Mouse (Mus musculus): ENCODE data around the gene Esrrg. TPM values are rescaled to one million over a fixed set of nuclear protein-coding genes. Genes with fewer than 3 reads are reported as not detected.

Esrrg gene
- polyA plus RNA-seq, 1 experiment from 2014 or later, result 8.1 TPM

GRCm38 (mm10) chr1:188080261-188080875 is 471.8 kb downstream of the Esrrg start:
- no peaks in the 10 kb centered on the region for H3K9me3 ChIP-seq
- H3K27ac ChIP-seq (replicated peaks), result no peak overlapping the region
- no peak overlapping the region for H3K4me2 ChIP-seq (replicated peaks)
- H3K36me3 ChIP-seq, result no peaks in the 10 kb centered on the region
- WGBS, result 51% methylated on average over 12 of the region's 12 CpGs
- H3K4me3 ChIP-seq, result no peak overlapping the region
- H3K9ac ChIP-seq (replicated peaks), result no peak overlapping the region
- no peak for ATAC-seq (ENCODE audit: low FRiP score, low read depth)
- no peaks in the 10 kb centered on the region for H3K27me3 ChIP-seq
- peaks cover 30% of the 10 kb centered on the region for H3K4me1 ChIP-seq

DNA sequence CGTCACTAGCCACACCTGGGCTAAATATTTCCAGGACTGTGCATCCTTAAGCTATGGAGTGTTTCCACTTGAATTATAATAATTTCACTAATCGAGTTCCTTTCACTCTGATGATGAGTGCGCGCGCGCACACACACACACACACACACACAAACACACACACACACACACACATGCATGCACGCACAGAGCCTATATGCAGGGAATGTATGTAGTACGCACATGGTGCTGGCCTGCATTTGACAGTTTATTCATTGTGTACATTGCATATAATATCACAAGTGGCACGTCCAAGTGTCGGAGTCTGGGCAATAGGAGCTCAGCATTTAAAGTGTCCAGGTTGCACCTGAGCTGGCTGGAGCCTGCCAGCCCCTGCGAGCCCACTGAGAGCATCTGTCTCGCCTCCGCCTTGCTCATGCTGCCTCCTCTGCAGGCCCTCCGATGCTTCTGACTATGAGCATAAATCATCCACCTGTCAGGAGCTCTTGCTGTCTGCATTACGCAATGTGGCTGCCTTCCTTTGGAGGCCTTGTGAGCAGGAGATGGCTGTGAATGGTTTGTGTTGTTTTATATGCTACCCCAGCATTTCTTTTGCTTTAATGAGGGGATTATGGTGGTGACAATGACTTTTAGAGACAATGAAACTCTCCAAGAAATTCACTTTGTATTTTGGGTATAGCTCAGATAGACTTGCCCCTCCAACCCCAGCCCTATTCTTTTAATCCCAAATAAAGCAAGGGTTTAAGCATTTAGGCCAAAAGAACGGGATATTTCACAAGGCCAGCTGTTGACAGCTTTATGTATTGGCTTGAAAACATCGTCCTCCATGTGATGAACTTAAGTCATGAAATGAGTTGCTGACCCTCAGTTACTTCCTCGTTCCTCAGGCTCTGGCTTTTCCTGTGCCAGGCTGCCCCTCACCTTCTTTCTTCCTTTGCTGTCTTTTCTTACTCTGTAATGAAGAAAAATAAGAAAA is 474.4 kb downstream of the Esrrg start:
- Histone ChIP-seq H3K27me3 (no peaks in the 10 kb centered on the region), H3K9ac (replicated peaks) (no peak overlapping the region), H3K27ac (replicated peaks) (no peak overlapping the region), H3K4me2 (replicated peaks) (no peak overlapping the region), H3K36me3 (no peaks in the 10 kb centered on the region), H3K4me3 (no peak overlapping the region), H3K4me1 (peaks cover 41% of the 10 kb centered on the region), H3K9me3 (no peaks in the 10 kb centered on the region)
- peak; percentile 27; the same call in 1 of the 2 replicates for ATAC-seq (ENCODE audit: low FRiP score, low read depth)
- WGBS, result 67% methylated on average over 18 of the region's 18 CpGs

- ATAC-seq (ENCODE audit: low FRiP score, low read depth), result peak; percentile 76; the same call in 1 of the 2 replicates
- Histone ChIP-seq H3K9me3 (no peaks in the 10 kb centered on the region), H3K27ac (replicated peaks) (no peak overlapping the region), H3K36me3 (no peaks in the 10 kb centered on the region), H3K27me3 (no peaks in the 10 kb centered on the region), H3K9ac (replicated peaks) (no peak overlapping the region), H3K4me2 (replicated peaks) (no peak overlapping the region), H3K4me3 (no peak overlapping the region), H3K4me1 (peaks cover 41% of the 10 kb centered on the region)
- WGBS, result 53% methylated on average over 13 of the region's 13 CpGs
Measured at GRCm38 (mm10) chr1:188085116-188085879, 476.7 kb downstream of the Esrrg start.

DNA sequence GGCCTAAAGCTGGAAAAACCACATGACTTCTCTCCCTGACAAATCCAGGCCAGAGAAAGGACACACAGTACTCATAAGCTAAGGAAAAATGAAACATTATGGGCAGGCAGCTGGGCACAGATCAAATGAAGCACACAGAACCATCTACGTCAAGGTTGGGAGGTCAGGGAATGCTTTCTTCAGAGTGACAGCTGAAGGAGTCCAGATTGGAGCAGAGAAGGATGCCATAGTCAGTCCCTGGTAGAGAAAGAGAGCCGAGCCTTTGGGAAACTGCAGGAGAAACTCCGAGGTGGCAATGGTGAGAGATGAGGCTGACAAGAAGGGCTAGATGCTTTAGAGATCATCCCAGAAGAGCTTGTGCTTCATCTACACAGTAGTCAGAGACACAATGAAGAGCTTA is 485.1 kb downstream of the Esrrg start:
- Histone ChIP-seq H3K27ac (replicated peaks) (no peak overlapping the region), H3K4me1 (no peaks in the 10 kb centered on the region), H3K27me3 (no peaks in the 10 kb centered on the region), H3K36me3 (no peaks in the 10 kb centered on the region), H3K4me2 (replicated peaks) (no peak overlapping the region), H3K9me3 (no peaks in the 10 kb centered on the region), H3K9ac (replicated peaks) (no peak overlapping the region), H3K4me3 (no peak overlapping the region)
- 81% methylated on average over 3 of the region's 3 CpGs for WGBS
- no peak for ATAC-seq (ENCODE audit: low FRiP score, low read depth)

DNA sequence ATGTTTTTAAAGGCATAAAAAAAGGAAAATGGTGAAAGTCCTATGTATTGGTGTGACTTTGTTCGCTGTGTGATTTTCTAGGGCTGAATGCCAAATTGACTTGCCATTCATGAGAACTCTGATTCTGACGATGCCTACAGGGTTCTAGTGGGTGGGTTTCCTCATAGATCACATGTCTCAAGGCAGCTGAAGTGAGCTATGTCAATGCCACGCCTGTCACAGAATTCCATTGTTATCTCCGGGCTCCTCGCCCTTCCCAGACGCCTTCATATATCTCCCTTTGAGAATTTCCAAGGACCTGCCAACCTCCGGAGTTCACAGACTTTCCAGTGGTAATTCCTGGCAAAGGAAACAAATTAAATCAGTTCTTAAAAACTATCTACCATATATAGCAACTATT is 493.2 kb downstream of the Esrrg start:
- no peak overlapping the region for H3K27ac ChIP-seq (replicated peaks)
- no peaks in the 10 kb centered on the region for H3K9me3 ChIP-seq
- no peak for ATAC-seq (ENCODE audit: low FRiP score, low read depth)
- 67% methylated on average over 7 of the region's 7 CpGs for WGBS
- no peaks in the 10 kb centered on the region for H3K36me3 ChIP-seq
- no peak overlapping the region for H3K4me2 ChIP-seq (replicated peaks)
- peaks cover 10% of the 10 kb centered on the region for H3K27me3 ChIP-seq
- H3K4me3 ChIP-seq, result no peak overlapping the region
- H3K9ac ChIP-seq (replicated peaks), result no peak overlapping the region
- H3K4me1 ChIP-seq, result peaks cover 11% of the 10 kb centered on the region; the same call in 1 of the 2 replicates

- ATAC-seq (ENCODE audit: low FRiP score, low read depth), result no peak
- no peak overlapping the region for H3K27ac ChIP-seq (replicated peaks)
- no peak overlapping the region for H3K9ac ChIP-seq (replicated peaks)
- H3K9me3 ChIP-seq, result no peaks in the 10 kb centered on the region
- H3K27me3 ChIP-seq, result peaks cover 14% of the 10 kb centered on the region
- H3K4me1 ChIP-seq, result peaks cover 11% of the 10 kb centered on the region; the same call in 1 of the 2 replicates
- WGBS, result 52% methylated on average over 3 of the region's 3 CpGs
- no peak overlapping the region for H3K4me3 ChIP-seq
- H3K36me3 ChIP-seq, result no peaks in the 10 kb centered on the region
- no peak overlapping the region for H3K4me2 ChIP-seq (replicated peaks)
Measured at GRCm38 (mm10) chr1:188103179-188103578, 494.6 kb downstream of the Esrrg start.

DNA sequence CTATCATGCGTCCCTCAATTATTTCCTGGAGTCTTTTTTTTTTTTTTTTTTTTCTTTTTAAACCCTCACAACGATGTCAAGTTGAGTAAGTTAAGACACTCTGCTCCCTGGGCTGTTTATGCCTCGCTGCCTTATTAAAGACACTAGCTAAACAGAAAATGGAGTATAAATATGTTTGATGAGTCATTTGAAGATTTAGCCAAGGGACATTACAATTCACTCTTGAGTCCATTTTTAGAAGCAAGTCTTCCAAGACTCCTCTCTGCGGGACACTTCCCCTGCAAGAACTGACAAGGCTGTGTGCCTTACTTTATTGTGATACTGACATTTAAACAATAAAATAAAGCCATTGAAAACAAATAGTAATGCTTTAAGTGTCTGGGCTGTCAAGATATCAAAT is 496.9 kb downstream of the Esrrg start:
- WGBS, result 18% methylated on average over 4 of the region's 4 CpGs
- Histone ChIP-seq H3K9ac (replicated peaks) (no peak overlapping the region), H3K36me3 (no peaks in the 10 kb centered on the region), H3K4me1 (peaks cover 11% of the 10 kb centered on the region; the same call in 1 of the 2 replicates), H3K4me3 (no peak overlapping the region), H3K27ac (replicated peaks) (no peak overlapping the region), H3K4me2 (replicated peaks) (no peak overlapping the region), H3K27me3 (peaks cover 14% of the 10 kb centered on the region), H3K9me3 (no peaks in the 10 kb centered on the region)
- ATAC-seq (ENCODE audit: low FRiP score, low read depth), result no peak

DNA sequence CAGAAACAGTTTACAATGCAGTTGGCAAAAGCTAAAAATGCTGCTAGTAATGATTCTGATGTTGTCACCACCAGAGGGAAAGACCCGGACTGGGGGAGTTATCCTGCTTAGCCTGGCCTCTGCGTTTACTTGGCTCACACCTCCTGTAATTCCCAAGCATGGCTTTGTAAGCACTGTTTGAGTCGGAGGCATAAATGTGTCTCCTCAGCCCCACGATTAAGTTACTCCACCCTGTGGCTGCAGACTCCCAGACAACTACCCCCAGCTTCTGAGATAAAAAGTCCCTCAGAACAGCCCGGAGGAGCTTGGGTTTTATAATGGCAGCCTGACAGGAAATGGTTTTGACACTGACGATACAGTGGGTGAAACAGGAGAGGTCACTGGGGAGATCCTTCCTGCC is 499.4 kb downstream of the Esrrg start:
- H3K9ac ChIP-seq (replicated peaks), result no peak overlapping the region
- no peaks in the 10 kb centered on the region for H3K36me3 ChIP-seq
- no peak overlapping the region for H3K4me2 ChIP-seq (replicated peaks)
- H3K4me3 ChIP-seq, result no peak overlapping the region
- H3K27ac ChIP-seq (replicated peaks), result no peak overlapping the region
- H3K27me3 ChIP-seq, result peaks cover 14% of the 10 kb centered on the region
- ATAC-seq (ENCODE audit: low FRiP score, low read depth), result no peak
- whole genome bisulfite sequencing, result 70% methylated on average over 6 of the region's 6 CpGs
- no peaks in the 10 kb centered on the region for H3K9me3 ChIP-seq
- H3K4me1 ChIP-seq, result peaks cover 11% of the 10 kb centered on the region; the same call in 1 of the 2 replicates

- no peaks in the 10 kb centered on the region for H3K9me3 ChIP-seq
- no peak for ATAC-seq (ENCODE audit: low FRiP score, low read depth)
- H3K4me1 ChIP-seq, result no peaks in the 10 kb centered on the region
- peaks cover 4% of the 10 kb centered on the region; the same call in 1 of the 2 replicates for H3K27me3 ChIP-seq
- no peak overlapping the region for H3K27ac ChIP-seq (replicated peaks)
- H3K9ac ChIP-seq (replicated peaks), result no peak overlapping the region
- 83% methylated on average over 3 of the region's 3 CpGs for WGBS
- H3K4me2 ChIP-seq (replicated peaks), result no peak overlapping the region
- H3K4me3 ChIP-seq, result no peak overlapping the region
- no peaks in the 10 kb centered on the region for H3K36me3 ChIP-seq
Measured at GRCm38 (mm10) chr1:188111552-188111951, 503.0 kb downstream of the Esrrg start.

DNA sequence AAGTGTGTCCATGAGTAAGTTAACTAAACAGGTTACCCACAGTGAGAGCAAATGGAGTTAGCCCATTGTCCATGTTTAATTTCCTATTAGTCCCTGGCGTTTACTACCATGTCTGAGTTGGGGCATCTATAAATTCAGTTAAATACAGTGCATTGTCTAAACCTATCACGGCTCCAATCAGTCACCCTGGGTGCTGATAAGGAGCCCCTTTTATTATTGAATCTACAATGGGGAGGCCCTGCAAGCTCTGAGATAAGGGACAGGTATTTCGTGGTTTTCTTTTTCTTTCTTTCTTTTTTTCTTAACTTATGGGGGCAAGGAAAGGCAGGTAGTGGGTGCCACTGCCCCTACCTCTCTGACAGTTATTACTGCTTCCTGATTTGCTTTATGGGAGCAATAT is 504.6 kb downstream of the Esrrg start:
- Histone ChIP-seq H3K27ac (replicated peaks) (no peak overlapping the region), H3K27me3 (no peaks in the 10 kb centered on the region), H3K4me1 (peaks cover 3% of the 10 kb centered on the region), H3K4me2 (replicated peaks) (no peak overlapping the region), H3K9me3 (no peaks in the 10 kb centered on the region), H3K4me3 (no peak overlapping the region), H3K36me3 (no peaks in the 10 kb centered on the region), H3K9ac (replicated peaks) (no peak overlapping the region)
- WGBS, result 88% methylated on average over 3 of the region's 3 CpGs
- no peak for ATAC-seq (ENCODE audit: low FRiP score, low read depth)

GRCm38 (mm10) chr1:188118125-188118524 is 509.5 kb downstream of the Esrrg start:
- Histone ChIP-seq H3K27me3 (no peaks in the 10 kb centered on the region), H3K4me1 (peaks cover 7% of the 10 kb centered on the region), H3K9me3 (no peaks in the 10 kb centered on the region), H3K27ac (replicated peaks) (no peak overlapping the region), H3K9ac (replicated peaks) (no peak overlapping the region), H3K4me3 (no peak overlapping the region), H3K4me2 (replicated peaks) (no peak overlapping the region), H3K36me3 (no peaks in the 10 kb centered on the region)
- ATAC-seq (ENCODE audit: low FRiP score, low read depth), result peak; percentile 49
- 43% methylated on average over 3 of the region's 3 CpGs for WGBS

GRCm38 (mm10) chr1:188119806-188120205 is 511.2 kb downstream of the Esrrg start:
- H3K9ac ChIP-seq (replicated peaks), result no peak overlapping the region
- WGBS, result 85% methylated on average over 8 of the region's 8 CpGs

More at GRCm38 (mm10) chr1:188119806-188120205, 511.2 kb downstream of the Esrrg start:
- no peak overlapping the region for H3K27ac ChIP-seq (replicated peaks)
- peaks cover 7% of the 10 kb centered on the region for H3K4me1 ChIP-seq
- H3K9me3 ChIP-seq, result no peaks in the 10 kb centered on the region
- no peak overlapping the region for H3K4me3 ChIP-seq
- ATAC-seq (ENCODE audit: low FRiP score, low read depth), result no peak
- no peak overlapping the region for H3K4me2 ChIP-seq (replicated peaks)
- no peaks in the 10 kb centered on the region for H3K36me3 ChIP-seq
- H3K27me3 ChIP-seq, result no peaks in the 10 kb centered on the region

Data from midbrain, embryonic 12.5 days (tissue).